Mouse (Mus musculus) ovary, adult 2 months (tissue): ENCODE measurements around the gene Nenf. TPM values are rescaled to one million over a fixed set of nuclear protein-coding genes. Genes with fewer than 3 reads are reported as not detected.

Source experiments
- polyA plus RNA-seq: library from polyadenylated mRNA; depleted of rRNA; stranded (reverse); fragments of >200 nt; gene quantifications from 2 replicates; pipeline ENCODE4 v1.2.3, GENCODE M21; 2012; rRNA removed

Gene Nenf
- polyA plus RNA-seq, result 392 and 487 TPM in 2 replicates

DNA sequence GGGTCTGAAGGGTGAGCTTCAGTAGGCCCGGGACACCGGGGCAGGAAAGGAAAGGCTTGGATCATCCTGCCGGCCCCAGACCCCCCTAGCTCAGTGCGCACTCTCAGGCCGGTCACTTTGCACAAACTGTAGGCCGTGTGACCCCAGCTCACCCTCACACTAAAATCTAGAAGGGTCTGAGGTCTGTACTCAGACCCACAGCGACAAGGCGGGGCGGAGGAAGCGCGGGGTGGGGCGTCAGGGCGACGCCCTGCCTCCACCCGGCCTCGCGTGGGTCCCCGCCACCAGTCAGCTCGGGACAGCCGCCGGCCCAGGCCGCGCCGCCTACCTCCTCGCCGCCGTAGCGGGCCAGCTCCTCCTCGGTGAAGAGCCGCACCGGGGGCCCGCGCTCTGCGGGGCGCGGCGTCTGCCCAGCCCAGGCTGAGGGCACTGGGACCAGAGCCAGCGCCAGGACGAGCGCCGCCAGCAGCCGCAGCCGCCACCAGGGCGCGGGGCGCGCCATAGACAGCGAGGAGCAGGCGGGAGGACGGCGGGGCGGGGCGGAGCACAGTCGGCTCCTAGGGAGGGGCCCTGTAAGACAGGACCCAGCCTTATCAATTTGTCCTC, at the start of gene Nenf:
Gene Nenf, minus strand, starts transcription at position 604 of the 606 bp plus-strand sequence.

DNA sequence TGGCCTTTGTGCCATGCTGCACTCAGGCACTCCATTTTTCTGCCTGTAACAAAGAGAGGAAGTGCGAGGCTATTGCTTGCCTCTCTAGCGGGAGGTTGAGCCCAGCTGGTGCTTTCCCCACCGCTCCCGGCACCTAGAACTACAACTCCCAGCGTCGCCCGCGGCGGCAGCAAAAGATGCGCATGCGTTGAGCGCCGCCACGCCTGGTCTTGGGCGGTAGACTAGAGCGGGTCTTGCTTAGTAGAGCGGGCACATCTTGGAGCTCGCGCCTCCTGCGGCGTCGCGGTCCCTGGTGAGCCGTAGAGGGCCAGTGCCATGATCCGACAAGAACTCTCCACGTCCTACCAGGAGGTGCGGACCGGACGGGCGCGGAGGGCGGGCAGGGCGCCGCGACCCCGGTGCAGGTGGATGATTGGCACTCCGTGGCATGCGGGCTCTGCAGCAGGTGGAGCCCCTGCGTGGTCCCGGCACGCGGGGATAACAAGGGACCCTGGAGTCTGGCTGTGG, 7.8 kb upstream of the Nenf start, which contains the start of gene Tmem206:
Gene Tmem206, plus strand, starts transcription at position 187 of the 507 bp plus-strand sequence.

Other genes with a start within 250 kb of the Nenf start
- gene Batf3, start 220.3 kb downstream of the Nenf start, polyA plus RNA-seq, result 7.4 and 9.7 TPM in 2 replicates
- gene Fam71a, start 153.4 kb downstream of the Nenf start, polyA plus RNA-seq, result not detected in 2 replicates
- 5.5 and 6.4 TPM in 2 replicates for gene Atf3, start 100.2 kb downstream of the Nenf start, polyA plus RNA-seq
- 36.8 and 46.7 TPM in 2 replicates for gene Tmem206, start 7.7 kb upstream of the Nenf start, polyA plus RNA-seq
- 61.6 and 86.5 TPM in 2 replicates for gene Ppp2r5a, start 85.1 kb upstream of the Nenf start, polyA plus RNA-seq